Mouse (Mus musculus): Measurements from ENCODE around the gene Upk3bl. TPM values are rescaled to one million over a fixed set of nuclear protein-coding genes. Genes with fewer than 3 reads are reported as not detected.
"Not testable (repeated sequence)": the region's sequence is repeated elsewhere in the genome, so short reads cannot be mapped to it uniquely, and the experiment has no call there.

The Upk3bl gene
- polyA plus RNA-seq, 1 experiment from 2014 or later: 2.3 TPM

DNA sequence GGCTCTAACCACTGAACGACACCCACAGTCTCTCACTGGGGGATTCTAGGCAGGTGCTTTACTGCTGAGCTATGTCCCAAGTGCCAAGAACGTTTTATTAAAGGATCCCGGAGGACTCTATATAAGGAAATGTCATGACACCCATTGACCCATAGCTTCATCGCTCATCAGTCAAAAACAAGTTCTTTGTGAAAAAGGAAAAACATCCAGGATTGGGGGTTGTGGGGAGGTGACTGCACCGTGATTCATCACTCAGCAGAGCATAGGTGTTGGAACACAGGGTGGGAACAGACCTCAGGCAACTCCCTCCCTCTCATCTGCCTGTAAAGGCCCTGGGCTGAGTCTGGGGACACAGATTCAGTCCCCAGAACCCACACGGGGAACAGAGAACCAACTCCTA is 4.4 kb upstream of the Upk3bl start:
- H3K36me3 ChIP-seq: no peaks in the 10 kb centered on the region
- H3K27me3 ChIP-seq: no peaks in the 10 kb centered on the region
- ATAC-seq (ENCODE audit: low FRiP score, low read depth): no peak
- H3K4me3 ChIP-seq: no peak overlapping the region
- no peak overlapping the region for H3K27ac ChIP-seq (replicated peaks)
- no peak overlapping the region for H3K9ac ChIP-seq (replicated peaks)
- peaks cover 12% of the 10 kb centered on the region for H3K4me1 ChIP-seq
- WGBS: 87% methylated on average over 6 of the region's 6 CpGs
- no peaks in the 10 kb centered on the region for H3K9me3 ChIP-seq
- no peak overlapping the region for H3K4me2 ChIP-seq (replicated peaks)

GRCm38 (mm10) chr5:136051231-136052085 is 2.8 kb upstream of the Upk3bl start:
- peak; percentile 49 for ATAC-seq (ENCODE audit: low FRiP score, low read depth)
- Histone ChIP-seq H3K36me3 (no peaks in the 10 kb centered on the region), H3K4me1 (peaks cover 12% of the 10 kb centered on the region), H3K9me3 (no peaks in the 10 kb centered on the region), H3K9ac (replicated peaks) (no peak overlapping the region), H3K4me3 (no peak overlapping the region), H3K27me3 (no peaks in the 10 kb centered on the region), H3K27ac (replicated peaks) (peak overlapping the region; percentile 55), H3K4me2 (replicated peaks) (no peak overlapping the region)
- 7% methylated on average over 10 of the region's 10 CpGs for WGBS

- no peak overlapping the region for H3K4me2 ChIP-seq (replicated peaks)
- H3K27me3 ChIP-seq: 0 out of 2 replicates have a peak, but pooled peaks cover 3% of the 10 kb centered on the region
- H3K9ac ChIP-seq (replicated peaks): no peak overlapping the region
- ATAC-seq (ENCODE audit: low FRiP score, low read depth): no peak
- H3K4me3 ChIP-seq: no peak overlapping the region
- H3K4me1 ChIP-seq: peaks cover 12% of the 10 kb centered on the region
- WGBS: 82% methylated on average over 8 of the region's 8 CpGs
- no peaks in the 10 kb centered on the region for H3K9me3 ChIP-seq
- H3K36me3 ChIP-seq: no peaks in the 10 kb centered on the region
- H3K27ac ChIP-seq (replicated peaks): no peak overlapping the region
These were observed 1.2 kb upstream of the Upk3bl start for GRCm38 (mm10) chr5:136052861-136053655.

- H3K4me3 ChIP-seq: no peak overlapping the region
- no peak overlapping the region for H3K9ac ChIP-seq (replicated peaks)
- H3K36me3 ChIP-seq: no peaks in the 10 kb centered on the region
- WGBS: 44% methylated on average over 4 of the region's 4 CpGs
- no peak overlapping the region for H3K4me2 ChIP-seq (replicated peaks)
- H3K9me3 ChIP-seq: no peaks in the 10 kb centered on the region
- ATAC-seq (ENCODE audit: low FRiP score, low read depth): no peak
- no peak overlapping the region for H3K27ac ChIP-seq (replicated peaks)
- H3K4me1 ChIP-seq: peaks cover 12% of the 10 kb centered on the region
- peaks cover 8% of the 10 kb centered on the region; the same call in 1 of the 2 replicates for H3K27me3 ChIP-seq
These were observed 1.8 kb downstream of the Upk3bl start for GRCm38 (mm10) chr5:136056062-136056461.

- no peak for ATAC-seq (ENCODE audit: low FRiP score, low read depth)
- Histone ChIP-seq H3K27ac (replicated peaks) (no peak overlapping the region), H3K4me3 (no peak overlapping the region), H3K4me2 (replicated peaks) (no peak overlapping the region), H3K4me1 (0 out of 2 replicates have a peak, but pooled peaks cover 5% of the 10 kb centered on the region), H3K36me3 (no peaks in the 10 kb centered on the region), H3K9me3 (no peaks in the 10 kb centered on the region), H3K27me3 (peaks cover 8% of the 10 kb centered on the region; the same call in 1 of the 2 replicates), H3K9ac (replicated peaks) (no peak overlapping the region)
- 39% methylated on average over 8 of the region's 8 CpGs for WGBS
These were observed 2.8 kb downstream of the Upk3bl start for GRCm38 (mm10) chr5:136057085-136057484.

DNA sequence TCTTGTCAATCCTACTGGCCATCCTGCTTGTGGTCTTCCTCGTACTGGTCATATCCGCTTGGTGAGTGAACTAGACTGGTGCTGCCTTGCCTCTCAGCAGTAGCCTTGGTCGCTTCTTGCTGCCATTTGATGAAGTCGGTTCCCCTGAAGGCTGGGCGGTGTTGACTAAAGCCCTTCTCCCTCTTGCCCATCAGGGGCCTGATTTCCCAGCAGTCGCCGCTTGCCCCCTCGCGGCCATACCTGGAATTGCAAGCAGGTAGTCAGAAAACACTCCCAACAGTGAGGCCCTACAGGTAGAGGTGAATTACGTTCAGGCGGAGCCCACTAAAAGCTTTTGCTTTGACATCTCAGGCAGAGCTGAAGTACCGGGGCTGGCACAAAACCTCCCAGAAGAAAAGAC is 7.3 kb downstream of the Upk3bl start:
- Histone ChIP-seq H3K9ac (replicated peaks) (no peak overlapping the region; the same call in 1 of the 2 replicates), H3K9me3 (no peaks in the 10 kb centered on the region), H3K27ac (replicated peaks) (no peak overlapping the region), H3K4me1 (0 out of 2 replicates have a peak, but pooled peaks cover 4% of the 10 kb centered on the region), H3K4me2 (replicated peaks) (no peak overlapping the region), H3K36me3 (no peaks in the 10 kb centered on the region), H3K27me3 (peaks cover 8% of the 10 kb centered on the region; the same call in 1 of the 2 replicates), H3K4me3 (no peak overlapping the region)
- ATAC-seq (ENCODE audit: low FRiP score, low read depth): no peak
- WGBS: 13% methylated on average over 12 of the region's 12 CpGs

DNA sequence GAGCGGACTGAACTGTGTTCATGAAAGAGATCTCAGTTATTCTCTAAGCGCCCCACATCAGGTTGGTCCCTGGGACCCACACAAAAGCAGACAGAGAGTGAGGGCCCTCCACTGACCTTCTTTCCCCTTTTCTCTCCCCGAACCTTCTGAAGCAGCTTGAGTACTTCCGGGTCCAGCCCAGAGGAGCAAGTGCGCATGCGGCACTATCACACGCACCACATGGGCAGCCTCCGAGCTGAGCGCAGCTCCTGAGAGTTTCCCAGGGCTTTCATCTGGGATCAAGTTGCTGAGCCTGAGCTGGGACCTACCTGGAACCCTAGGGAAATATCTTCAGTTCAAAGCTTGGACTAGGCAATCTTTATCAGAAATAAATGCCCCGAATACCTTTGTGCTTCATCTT is 9.6 kb downstream of the Upk3bl start:
- Histone ChIP-seq H3K27ac (replicated peaks) (no peak overlapping the region), H3K4me1 (0 out of 2 replicates have a peak, but pooled peaks cover 4% of the 10 kb centered on the region), H3K4me3 (no peak overlapping the region), H3K9me3 (no peaks in the 10 kb centered on the region), H3K27me3 (peaks cover 5% of the 10 kb centered on the region; the same call in 1 of the 2 replicates), H3K9ac (replicated peaks) (no peak overlapping the region), H3K36me3 (no peaks in the 10 kb centered on the region), H3K4me2 (replicated peaks) (no peak overlapping the region)
- no peak for ATAC-seq (ENCODE audit: low FRiP score, low read depth)
- WGBS: 93% methylated on average over 10 of the region's 10 CpGs

GRCm38 (mm10) chr5:136066404-136067148 is 12.3 kb downstream of the Upk3bl start:
- H3K4me3 ChIP-seq; H3K4me1 ChIP-seq; H3K4me2 ChIP-seq (replicated peaks); H3K27ac ChIP-seq (replicated peaks); H3K36me3 ChIP-seq; H3K9me3 ChIP-seq; H3K9ac ChIP-seq (replicated peaks); H3K27me3 ChIP-seq; ATAC-seq (ENCODE audit: low FRiP score, low read depth): not testable (repeated sequence)
- WGBS: 80% methylated on average over 11 of the region's 11 CpGs

DNA sequence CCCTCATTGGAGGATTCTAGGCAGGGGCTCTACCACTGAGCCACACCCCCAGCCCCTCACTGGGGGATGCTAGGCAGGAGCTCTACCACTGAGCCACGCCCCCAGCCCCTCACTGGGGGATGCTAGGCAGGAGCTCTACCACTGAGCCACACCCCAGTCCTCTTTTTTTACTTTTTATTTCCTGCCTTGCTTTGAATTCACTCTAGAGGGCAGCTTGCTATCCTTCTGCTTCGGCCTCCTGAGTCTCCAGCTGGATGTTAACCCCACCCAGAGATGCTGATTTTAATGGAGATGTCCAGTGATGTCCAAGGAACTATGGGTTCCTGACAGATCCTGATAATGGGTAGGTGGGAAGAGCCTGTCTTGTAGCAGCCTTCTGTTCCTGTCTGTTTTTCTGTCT is 15.1 kb downstream of the Upk3bl start:
- 75% methylated on average over 2 of the region's 2 CpGs for WGBS
- no peak overlapping the region for H3K27ac ChIP-seq (replicated peaks)
- H3K4me3 ChIP-seq: no peak overlapping the region
- no peaks in the 10 kb centered on the region for H3K9me3 ChIP-seq
- no peak for ATAC-seq (ENCODE audit: low FRiP score, low read depth)
- H3K9ac ChIP-seq (replicated peaks): no peak overlapping the region
- H3K36me3 ChIP-seq: no peaks in the 10 kb centered on the region
- H3K4me1 ChIP-seq: no peaks in the 10 kb centered on the region
- no peak overlapping the region for H3K4me2 ChIP-seq (replicated peaks)
- no peaks in the 10 kb centered on the region; the same call in 1 of the 2 replicates for H3K27me3 ChIP-seq

DNA sequence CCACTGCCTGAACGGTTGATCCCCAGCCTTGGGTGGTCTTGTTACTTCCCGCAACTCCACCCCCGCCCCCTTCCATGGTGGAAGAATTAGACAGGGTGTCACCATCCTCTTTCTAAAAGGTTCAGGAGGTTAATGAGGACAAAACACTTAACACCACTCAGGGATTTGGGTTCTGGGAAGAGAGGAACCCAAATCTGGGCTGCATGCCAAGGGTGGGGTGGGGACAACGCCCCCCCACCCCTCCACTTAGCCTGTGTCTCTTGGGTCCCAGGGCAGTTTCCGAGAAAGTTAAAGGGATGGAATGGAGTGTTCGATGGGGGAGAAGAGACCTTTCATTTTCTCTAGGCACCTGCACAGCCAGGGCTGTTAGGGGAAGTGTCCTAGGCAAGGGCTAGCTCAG is 18.8 kb downstream of the Upk3bl start:
- no peaks in the 10 kb centered on the region for H3K4me1 ChIP-seq
- WGBS: 62% methylated on average over 6 of the region's 6 CpGs
- no peak for ATAC-seq (ENCODE audit: low FRiP score, low read depth)
- H3K27ac ChIP-seq (replicated peaks): no peak overlapping the region
- H3K4me2 ChIP-seq (replicated peaks): no peak overlapping the region
- H3K4me3 ChIP-seq: no peak overlapping the region
- H3K9me3 ChIP-seq: no peaks in the 10 kb centered on the region
- H3K9ac ChIP-seq (replicated peaks): no peak overlapping the region
- no peaks in the 10 kb centered on the region; the same call in 1 of the 2 replicates for H3K27me3 ChIP-seq
- H3K36me3 ChIP-seq: no peaks in the 10 kb centered on the region

GRCm38 (mm10) chr5:136073526-136073925 is 19.2 kb downstream of the Upk3bl start:
- Histone ChIP-seq H3K9ac (replicated peaks) (no peak overlapping the region), H3K27me3 (no peaks in the 10 kb centered on the region; the same call in 1 of the 2 replicates), H3K36me3 (no peaks in the 10 kb centered on the region), H3K4me3 (no peak overlapping the region), H3K9me3 (no peaks in the 10 kb centered on the region), H3K4me1 (no peaks in the 10 kb centered on the region), H3K4me2 (replicated peaks) (no peak overlapping the region), H3K27ac (replicated peaks) (no peak overlapping the region)
- no peak for ATAC-seq (ENCODE audit: low FRiP score, low read depth)
- 67% methylated on average over 11 of the region's 11 CpGs for WGBS

All from midbrain, embryonic 12.5 days (tissue).